Mouse (Mus musculus) T-cell, adult 66 days (primary cell): Measurements from ENCODE around the gene Nwd1. TPM values are rescaled to one million over a fixed set of nuclear protein-coding genes. Genes with fewer than 3 reads are reported as not detected.

ENCODE experiments used
- total RNA-seq, 2 experiments: library from RNA; stranded (reverse); gene quantifications; 3 replicates in 1 of 2; 4 replicates in 1 of 2; pipeline ENCODE4 v1.2.4; 2023

Nwd1 gene
- total RNA-seq = under 1 TPM; 0.17 to 0.62 TPM

DNA sequence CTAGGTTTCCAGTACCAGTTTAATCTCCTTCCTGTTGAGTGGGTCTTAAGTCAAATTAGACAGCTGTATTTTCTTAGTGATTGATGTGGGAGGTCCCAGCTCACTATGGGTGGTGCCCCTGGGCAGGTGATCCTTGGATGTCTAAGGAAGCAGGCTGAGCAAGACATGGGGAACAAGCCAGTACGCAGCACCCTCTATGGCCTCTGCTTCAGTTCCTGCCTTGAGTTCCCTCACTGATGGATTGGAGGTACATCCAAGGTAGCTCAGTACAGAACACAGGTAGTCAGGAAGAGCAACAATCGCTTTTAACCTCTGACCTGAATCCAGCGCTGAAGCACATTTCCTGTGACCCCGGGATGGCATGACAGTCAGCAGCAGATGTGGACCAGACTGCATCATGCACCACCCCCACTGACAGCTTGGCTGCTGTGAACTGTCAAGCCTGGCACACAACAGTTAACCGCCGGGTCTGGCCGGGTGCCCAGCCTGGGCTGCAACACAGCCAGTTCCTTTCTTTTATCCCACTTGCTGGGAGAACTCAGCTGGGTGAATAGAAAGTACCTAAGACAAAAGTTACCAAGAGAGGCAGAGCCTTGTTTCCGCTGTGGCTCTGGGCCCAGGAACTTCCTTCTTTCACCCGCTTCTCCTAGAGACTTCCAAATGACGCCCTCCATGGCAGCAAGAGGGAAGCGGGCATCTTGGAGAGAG, at the start of gene Nwd1:
TSS of gene Nwd1 (plus strand) at position 652 of the 708 bp plus-strand sequence.

GRCm38 (mm10) chr8:72722769-72723650, 76.5 kb downstream of the Nwd1 start, which contains the start of gene Sin3b:
Sin3b (plus strand) TSS chr8:72723285.

GRCm38 (mm10) chr8:72761322-72762051, 115.0 kb downstream of the Nwd1 start, which contains the start of gene F2rl3:
F2rl3 (plus strand) TSS chr8:72761880.

Other genes with a start within 250 kb of the Nwd1 start
- gene Eps15l1, start 225.3 kb upstream of the Nwd1 start, total RNA-seq = 100 to 1,000 TPM; 106 to 110 TPM
- under 1 TPM; 0.33 to 0.52 TPM for gene Calr3, start 202.8 kb upstream of the Nwd1 start, total RNA-seq
- gene 1700030K09Rik, start 202.8 kb upstream of the Nwd1 start, total RNA-seq = 1 to 10 TPM; 5.7 to 6.7 TPM
- 100 to 1,000 TPM; 114 to 129 TPM for gene Cherp, start 171.5 kb upstream of the Nwd1 start, total RNA-seq
- 10 to 100 TPM; 64.2 to 69.5 TPM for gene Slc35e1, start 154.1 kb upstream of the Nwd1 start, total RNA-seq
- 10 to 100 TPM; 17.8 to 18.6 TPM for gene Med26, start 98.4 kb upstream of the Nwd1 start, total RNA-seq
- gene Smim7, start 75.6 kb upstream of the Nwd1 start, total RNA-seq = 100 to 1,000 TPM in 1 of 2 experiments, 10 to 100 TPM in 1; 99.1 to 125 TPM
- 1 to 10 TPM; 2.6 to 3.1 TPM for gene Tmem38a, start 74.7 kb upstream of the Nwd1 start, total RNA-seq
- 100 to 1,000 TPM; 134 to 149 TPM for gene Sin3b, start 76.6 kb downstream of the Nwd1 start, total RNA-seq
- 1 to 10 TPM; 6.8 to 9.3 TPM for gene F2rl3, start 115.2 kb downstream of the Nwd1 start, total RNA-seq